Mouse (Mus musculus) right cerebral cortex, postnatal 10 days (tissue): ENCODE data around the gene Olfr504.
"Not testable (repeated sequence)": the region's sequence is repeated elsewhere in the genome, so short reads cannot be mapped to it uniquely, and the experiment has no call there.

ENCODE experiments used
- DNase-seq, 2 experiments: peaks; one replicate each; pipeline ENCODE4 v3.0.0; 2021; ENCODE audit warnings: low spot score in 2 of 2

The Olfr504 gene

DNA sequence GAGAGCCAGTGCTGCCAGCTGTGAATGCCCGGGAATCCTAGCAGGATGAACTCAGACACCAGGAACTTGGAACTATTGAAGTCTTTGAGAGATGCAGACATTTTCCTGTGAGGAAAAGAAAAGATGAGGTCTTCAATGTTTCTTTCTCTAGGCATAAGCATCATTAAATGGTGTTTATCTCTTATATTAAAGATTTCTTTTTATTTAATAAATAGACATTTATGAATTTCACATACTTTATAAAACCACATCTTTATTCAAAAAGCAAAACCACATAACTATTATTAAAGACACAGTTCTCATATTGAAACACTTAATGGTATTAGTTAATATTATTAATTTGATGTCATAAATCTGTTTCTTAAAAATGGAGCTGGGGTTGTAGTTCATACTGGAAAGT, at the start of gene Olfr504:
TSS of gene Olfr504 (minus strand) at position 101 of the 400 bp plus-strand sequence.
- no peak for DNase-seq

DNA sequence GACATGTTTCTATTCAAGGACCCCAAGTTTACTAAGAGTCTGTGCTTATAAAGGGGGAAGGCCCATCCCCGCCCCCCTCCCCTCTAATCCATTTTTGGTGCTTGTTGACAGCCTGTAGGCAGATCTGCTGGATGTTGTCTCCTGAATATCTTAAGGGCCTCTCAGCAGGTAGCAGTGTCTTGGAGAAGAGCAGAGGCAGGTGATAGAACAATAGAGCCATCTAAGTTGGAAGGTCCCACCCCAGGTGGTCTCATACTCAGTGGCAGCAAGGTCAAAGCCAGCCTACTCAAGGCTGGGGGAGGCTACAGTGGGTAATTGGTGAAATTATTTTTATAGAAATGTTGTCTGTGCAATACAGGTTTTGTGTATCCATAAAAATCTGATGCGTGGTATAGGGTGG, 48.5 kb upstream of the Olfr504 start:
- DNase-seq, result no peak

DNA sequence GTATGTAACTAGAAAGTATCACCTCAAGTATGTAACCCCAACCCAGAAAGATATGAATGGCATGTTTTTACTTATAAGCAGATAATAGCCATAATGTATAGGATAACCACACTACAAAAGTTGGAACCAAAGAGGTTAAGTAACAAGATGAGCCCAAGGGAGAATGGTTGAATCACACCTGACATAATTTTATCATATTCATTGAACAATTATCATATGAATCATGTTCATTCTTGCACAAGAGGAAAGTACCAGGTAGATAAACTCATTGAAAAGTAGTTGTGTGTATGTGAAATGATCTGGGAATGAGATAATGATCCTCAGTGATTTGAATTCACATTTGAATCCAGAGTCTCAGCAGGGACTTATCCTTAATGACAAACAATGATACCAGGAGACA, 44.9 kb upstream of the Olfr504 start, which contains the start of gene Olfr506:
TSS of gene Olfr506 (plus strand) at position 301 of the 400 bp plus-strand sequence.
- DNase-seq, result no peak

DNA sequence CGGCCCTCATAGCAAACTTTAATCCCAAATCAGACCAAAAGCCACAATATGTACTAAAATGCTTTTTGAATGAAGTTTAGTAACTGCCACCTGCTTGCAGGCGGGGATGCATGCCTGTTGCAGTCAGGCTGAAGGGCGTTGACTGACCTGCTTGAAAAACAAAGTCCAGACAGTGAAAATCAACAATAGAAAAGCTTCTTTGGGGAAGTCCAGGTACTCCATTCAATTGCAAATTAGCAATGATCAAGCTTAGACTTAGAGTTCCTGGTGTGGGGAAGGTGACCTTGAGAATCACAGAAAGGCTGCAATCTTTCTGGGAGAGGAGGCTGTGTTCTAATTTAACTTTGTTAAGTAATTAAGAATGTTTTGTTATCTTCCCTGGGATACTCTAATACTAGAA, 36.3 kb upstream of the Olfr504 start:
- not testable (repeated sequence) for DNase-seq

DNA sequence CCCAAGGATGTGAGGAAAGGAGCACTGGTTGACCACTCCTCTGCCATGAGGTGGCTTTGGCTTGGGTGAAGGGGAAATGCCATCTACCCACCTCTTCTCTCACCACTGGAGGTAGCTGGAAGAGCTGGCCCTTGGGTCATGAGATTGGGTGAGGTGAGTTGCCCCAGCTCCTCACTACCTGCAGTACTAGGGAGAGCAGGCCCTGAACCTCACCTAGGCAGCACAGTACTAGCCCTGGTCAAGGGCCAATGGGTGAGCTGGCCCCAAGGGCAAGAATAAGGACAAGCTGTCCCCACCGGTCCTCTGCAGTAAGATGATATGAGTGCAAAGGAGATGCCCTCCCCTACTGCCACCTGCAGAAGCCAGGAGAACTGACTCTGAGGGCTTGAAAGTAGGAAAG, 24.2 kb upstream of the Olfr504 start:
- no peak for DNase-seq

DNA sequence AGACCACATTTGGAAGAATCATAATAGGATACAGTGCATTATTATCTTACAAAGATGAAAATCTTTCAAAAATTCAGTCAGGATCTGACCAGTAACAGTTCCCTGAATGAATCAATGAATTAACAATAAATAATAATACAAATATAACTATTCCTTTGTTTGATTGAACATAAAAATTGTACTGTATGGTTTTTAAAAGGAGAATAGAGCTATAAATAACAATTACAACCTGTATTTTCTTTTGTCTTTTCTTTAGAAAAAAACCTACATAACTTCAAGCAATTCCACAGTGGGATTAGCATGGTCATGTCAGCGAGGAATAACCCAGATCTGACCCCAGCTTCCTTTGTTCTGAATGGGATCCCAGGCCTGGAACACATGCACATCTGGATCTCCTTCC, 21.4 kb downstream of the Olfr504 start, which contains the start of gene Olfr503:
TSS of gene Olfr503 (plus strand) at position 301 of the 400 bp plus-strand sequence.
- not testable (repeated sequence) for DNase-seq

DNA sequence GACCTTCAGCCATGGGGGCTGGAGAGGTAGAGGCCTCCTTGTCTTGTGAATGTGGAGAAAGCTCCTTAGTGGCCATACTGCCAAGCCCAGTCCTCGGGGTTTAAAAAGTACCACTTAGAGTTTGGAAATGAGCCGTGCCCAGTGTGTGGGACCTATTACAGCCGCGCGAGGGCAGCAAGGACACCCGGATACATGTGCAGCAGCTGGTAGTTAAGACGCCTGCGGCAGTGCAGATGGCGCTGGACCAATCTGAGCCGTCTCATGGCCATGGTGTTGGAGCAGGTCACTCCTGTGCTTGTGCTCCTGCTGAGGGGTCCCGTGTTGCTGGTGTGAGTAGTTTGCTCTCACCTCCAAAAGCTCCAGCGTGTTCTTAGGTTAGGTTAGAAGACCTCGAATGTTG, 23.2 kb downstream of the Olfr504 start:
- no peak for DNase-seq

DNA sequence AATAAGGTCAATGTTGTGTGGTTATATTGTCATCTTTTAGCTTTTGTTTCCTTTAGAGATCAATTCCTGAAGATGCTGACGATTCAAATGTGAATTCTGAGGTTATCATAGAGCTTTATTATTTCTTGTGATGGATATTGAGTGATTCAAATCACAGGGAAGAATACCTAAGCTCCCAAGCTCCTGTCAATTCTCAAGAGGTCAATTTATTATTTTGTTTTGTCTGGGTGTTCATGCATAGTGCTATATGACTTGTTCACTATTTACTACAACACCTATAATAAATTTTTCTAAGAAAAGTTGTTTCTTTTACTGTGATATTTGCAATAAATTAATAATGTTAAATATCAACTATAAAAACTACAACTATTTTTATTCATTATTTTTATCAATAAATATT, 40.6 kb downstream of the Olfr504 start, which contains the start of gene Olfr502:
TSS of gene Olfr502 (minus strand) at position 101 of the 400 bp plus-strand sequence.
- no peak for DNase-seq
